Mouse (Mus musculus): ENCODE measurements at regions not wholly inside any gene's neighbourhood (a gene's known extent, or its start where the extent isn't known, plus 50 kb on each side); places are given as distances from the start of the nearest gene placed in this dataset.

- TF ChIP-seq EP300 (IDR thresholded peaks at IDR 0.05; ENCODE audit: low read depth) (no peak), CTCF (IDR thresholded peaks at IDR 0.05; ENCODE audit: low read depth) (no peak)
- Histone ChIP-seq H3K27ac (ENCODE audit: low read depth) (no peak overlapping the region), H3K27me3 (ENCODE audit: control insufficient read depth, insufficient read depth, low read length) (no peaks in the 10 kb centered on the region), H3K4me1 (ENCODE audit: control insufficient read depth, insufficient read depth) (no peaks in the 10 kb centered on the region), H3K4me3 (ENCODE audit: low read depth, low read length) (no peak overlapping the region), H3K9ac (replicated peaks; ENCODE audit: low read depth, low read length) (no peak overlapping the region), H3K36me3 (replicated peaks; ENCODE audit: control insufficient read depth, insufficient read depth, low read length) (no peaks in the 10 kb centered on the region), H3K9me3 (replicated peaks; ENCODE audit: control insufficient read depth, low read length) (no peaks in the 10 kb centered on the region), H3K4me2 (ENCODE audit: low read depth, low read length) (no peak overlapping the region)
- ATAC-seq (ENCODE audit: insufficient read depth, low read depth) = no peak
- WGBS = 49% methylated on average over 4 of the region's 4 CpGs
- no peak for DNase-seq (ENCODE audit: low spot score)
Measured at GRCm38 (mm10) chr19:26258677-26259076, 346.2 kb upstream of the Smarca2 start.

- ATAC-seq (ENCODE audit: insufficient read depth, low read depth) (no peak), DNase-seq (ENCODE audit: low spot score) (no peak)
- Histone ChIP-seq H3K27ac (ENCODE audit: low read depth) (no peak overlapping the region), H3K4me3 (ENCODE audit: low read depth, low read length) (no peak overlapping the region), H3K9me3 (replicated peaks; ENCODE audit: control insufficient read depth, low read length) (no peaks in the 10 kb centered on the region), H3K4me1 (ENCODE audit: control insufficient read depth, insufficient read depth) (no peaks in the 10 kb centered on the region), H3K36me3 (replicated peaks; ENCODE audit: control insufficient read depth, insufficient read depth, low read length) (no peaks in the 10 kb centered on the region), H3K4me2 (ENCODE audit: low read depth, low read length) (no peak overlapping the region), H3K9ac (replicated peaks; ENCODE audit: low read depth, low read length) (no peak overlapping the region), H3K27me3 (ENCODE audit: control insufficient read depth, insufficient read depth, low read length) (no peaks in the 10 kb centered on the region)
- WGBS = 70% methylated on average over 2 of the region's 2 CpGs
- no peak for TF ChIP-seq CTCF (IDR thresholded peaks at IDR 0.05; ENCODE audit: low read depth)
- no peak for TF ChIP-seq EP300 (IDR thresholded peaks at IDR 0.05; ENCODE audit: low read depth)
Measured at GRCm38 (mm10) chr19:26261530-26261929, 343.3 kb upstream of the Smarca2 start.

GRCm38 (mm10) chr19:26296360-26296759 is 308.5 kb upstream of the Smarca2 start:
- no peak for ATAC-seq (ENCODE audit: insufficient read depth, low read depth)
- Histone ChIP-seq H3K4me1 (ENCODE audit: control insufficient read depth, insufficient read depth) (no peaks in the 10 kb centered on the region), H3K36me3 (replicated peaks; ENCODE audit: control insufficient read depth, insufficient read depth, low read length) (no peaks in the 10 kb centered on the region), H3K9ac (replicated peaks; ENCODE audit: low read depth, low read length) (no peak overlapping the region), H3K4me2 (ENCODE audit: low read depth, low read length) (no peak overlapping the region), H3K9me3 (replicated peaks; ENCODE audit: control insufficient read depth, low read length) (no peaks in the 10 kb centered on the region), H3K27ac (ENCODE audit: low read depth) (no peak overlapping the region), H3K27me3 (ENCODE audit: control insufficient read depth, insufficient read depth, low read length) (no peaks in the 10 kb centered on the region), H3K4me3 (ENCODE audit: low read depth, low read length) (no peak overlapping the region)
- 73% methylated on average over 6 of the region's 6 CpGs for WGBS
- DNase-seq (ENCODE audit: low spot score) = no peak
- TF ChIP-seq CTCF (IDR thresholded peaks at IDR 0.05; ENCODE audit: low read depth) = no peak
- TF ChIP-seq EP300 (IDR thresholded peaks at IDR 0.05; ENCODE audit: low read depth) = no peak

GRCm38 (mm10) chr19:26308477-26309135 is 296.2 kb upstream of the Smarca2 start:
- Histone ChIP-seq H3K36me3 (replicated peaks; ENCODE audit: control insufficient read depth, insufficient read depth, low read length) (no peaks in the 10 kb centered on the region), H3K4me1 (ENCODE audit: control insufficient read depth, insufficient read depth) (no peaks in the 10 kb centered on the region), H3K9me3 (replicated peaks; ENCODE audit: control insufficient read depth, low read length) (no peaks in the 10 kb centered on the region), H3K4me3 (ENCODE audit: low read depth, low read length) (no peak overlapping the region), H3K27me3 (ENCODE audit: control insufficient read depth, insufficient read depth, low read length) (no peaks in the 10 kb centered on the region), H3K9ac (replicated peaks; ENCODE audit: low read depth, low read length) (no peak overlapping the region), H3K27ac (ENCODE audit: low read depth) (no peak overlapping the region), H3K4me2 (ENCODE audit: low read depth, low read length) (no peak overlapping the region)
- no peak for ATAC-seq (ENCODE audit: insufficient read depth, low read depth)
- DNase-seq (ENCODE audit: low spot score) = no peak
- TF ChIP-seq EP300 (IDR thresholded peaks at IDR 0.05; ENCODE audit: low read depth) (no peak), CTCF (IDR thresholded peaks at IDR 0.05; ENCODE audit: low read depth) (no peak)
- WGBS = 66% methylated on average over 1 of the region's 1 CpGs

- no peaks in the 10 kb centered on the region for H3K9me3 ChIP-seq (replicated peaks; ENCODE audit: control insufficient read depth, low read length)
- H3K27me3 ChIP-seq (ENCODE audit: control insufficient read depth, insufficient read depth, low read length) = no peaks in the 10 kb centered on the region
- no peak overlapping the region for H3K9ac ChIP-seq (replicated peaks; ENCODE audit: low read depth, low read length)
- no peaks in the 10 kb centered on the region for H3K36me3 ChIP-seq (replicated peaks; ENCODE audit: control insufficient read depth, insufficient read depth, low read length)
- H3K4me2 ChIP-seq (ENCODE audit: low read depth, low read length) = no peak overlapping the region
- TF ChIP-seq CTCF (IDR thresholded peaks at IDR 0.05; ENCODE audit: low read depth) = no peak
- no peak for TF ChIP-seq EP300 (IDR thresholded peaks at IDR 0.05; ENCODE audit: low read depth)
- ATAC-seq (ENCODE audit: insufficient read depth, low read depth) (no peak), DNase-seq (ENCODE audit: low spot score) (no peak)
- no peaks in the 10 kb centered on the region for H3K4me1 ChIP-seq (ENCODE audit: control insufficient read depth, insufficient read depth)
- H3K27ac ChIP-seq (ENCODE audit: low read depth) = no peak overlapping the region
- no peak overlapping the region for H3K4me3 ChIP-seq (ENCODE audit: low read depth, low read length)
- WGBS = 82% methylated on average over 2 of the region's 2 CpGs
Measured at GRCm38 (mm10) chr19:26318977-26319376, 285.9 kb upstream of the Smarca2 start.

GRCm38 (mm10) chr19:26323682-26324081 is 281.2 kb upstream of the Smarca2 start:
- H3K9ac ChIP-seq (replicated peaks; ENCODE audit: low read depth, low read length) = no peak overlapping the region
- H3K27me3 ChIP-seq (ENCODE audit: control insufficient read depth, insufficient read depth, low read length) = no peaks in the 10 kb centered on the region
- H3K9me3 ChIP-seq (replicated peaks; ENCODE audit: control insufficient read depth, low read length) = no peaks in the 10 kb centered on the region
- H3K4me3 ChIP-seq (ENCODE audit: low read depth, low read length) = no peak overlapping the region
- DNase-seq (ENCODE audit: low spot score) (no peak), ATAC-seq (ENCODE audit: insufficient read depth, low read depth) (no peak)
- TF ChIP-seq EP300 (IDR thresholded peaks at IDR 0.05; ENCODE audit: low read depth) = no peak
- TF ChIP-seq CTCF (IDR thresholded peaks at IDR 0.05; ENCODE audit: low read depth) = no peak
- no peaks in the 10 kb centered on the region for H3K4me1 ChIP-seq (ENCODE audit: control insufficient read depth, insufficient read depth)
- H3K36me3 ChIP-seq (replicated peaks; ENCODE audit: control insufficient read depth, insufficient read depth, low read length) = no peaks in the 10 kb centered on the region
- H3K27ac ChIP-seq (ENCODE audit: low read depth) = no peak overlapping the region
- no peak overlapping the region for H3K4me2 ChIP-seq (ENCODE audit: low read depth, low read length)
- 67% methylated on average over 5 of the region's 5 CpGs for WGBS

All from heart, postnatal 0 days (tissue).